Mouse (Mus musculus) Patski (cell line): ENCODE data around the gene Npff. TPM values are rescaled to one million over a fixed set of nuclear protein-coding genes. Genes with fewer than 3 reads are reported as not detected.

Source experiments
- ATAC-seq: fragments of 100-300 bp; one replicate; pipeline ENCODE4 v1.8.0; 2021
- CTCF ChIA-PET: fragments of 350-600 bp; sonication (Branson Sonifier 250); formaldehyde crosslinking; loops from one replicate; lab custom pipeline; 2022; ENCODE audit warnings: inconsistent platforms; lab: Charles Lee
- POLR2A ChIA-PET: fragments of 350-600 bp; sonication (Branson Sonifier 250); formaldehyde crosslinking; loops from one replicate; lab custom pipeline; 2022; ENCODE audit warnings: antibody characterized with exemption, inconsistent platforms; lab: Charles Lee
- DNase-seq: peaks from one replicate; pipeline ENCODE4 v3.0.0-alpha.2; 2011; ENCODE audit warnings: low read depth, low spot score
- H3K27me3 ChIP-seq: fragments of 371-371 bp; one replicate; pipeline ENCODE4 v1.5.1; 2021
- CTCF ChIP-seq: fragments of 100-300 bp; IDR thresholded peaks from one replicate; pipeline ENCODE4 v1.5.1; 2021
- in situ Hi-C: fragments of 300-500 bp; cut with MboI; formaldehyde crosslinking; loops from 3 replicates; pipeline ENCODE4 v1.11.1; 2018; ENCODE audit warnings: low pct_unique_long_range_greater_than_20kb, mixed read lengths
- polyA plus RNA-seq: library from polyadenylated mRNA; unstranded; gene quantifications from one replicate; pipeline ENCODE4 v1.2.3, GENCODE M21; 2021

The Npff gene
- polyA plus RNA-seq, 1 experiment from 2014 or later = 0.83 TPM

DNA sequence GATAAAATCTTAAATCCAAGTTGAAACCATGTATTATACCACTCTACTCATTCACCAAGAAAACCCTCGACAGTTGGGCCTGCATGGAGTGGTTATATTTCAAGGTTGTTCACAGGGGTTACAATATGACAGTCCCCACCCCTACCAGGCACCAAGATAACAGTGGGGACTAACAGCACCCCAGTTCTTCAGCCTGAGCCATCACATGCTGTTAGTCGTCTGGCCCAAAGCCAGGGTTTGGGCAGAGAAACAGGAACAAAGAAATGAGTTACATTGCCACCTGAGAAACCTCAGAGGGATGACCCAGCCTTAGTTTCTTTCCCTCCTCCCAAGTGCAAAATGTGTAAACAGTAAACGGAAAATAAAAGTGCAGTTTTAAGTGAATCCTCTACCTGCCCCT, 25.4 kb downstream of the Npff start:
- TF ChIP-seq CTCF = no peak
- CTCF ChIA-PET = no interaction called here
- DNase-seq (no peak), ATAC-seq (no peak)
- no peaks in the 10 kb centered on the region for H3K27me3 ChIP-seq
- in situ Hi-C loops = no loop called here
- POLR2A ChIA-PET = no interaction called here

DNA sequence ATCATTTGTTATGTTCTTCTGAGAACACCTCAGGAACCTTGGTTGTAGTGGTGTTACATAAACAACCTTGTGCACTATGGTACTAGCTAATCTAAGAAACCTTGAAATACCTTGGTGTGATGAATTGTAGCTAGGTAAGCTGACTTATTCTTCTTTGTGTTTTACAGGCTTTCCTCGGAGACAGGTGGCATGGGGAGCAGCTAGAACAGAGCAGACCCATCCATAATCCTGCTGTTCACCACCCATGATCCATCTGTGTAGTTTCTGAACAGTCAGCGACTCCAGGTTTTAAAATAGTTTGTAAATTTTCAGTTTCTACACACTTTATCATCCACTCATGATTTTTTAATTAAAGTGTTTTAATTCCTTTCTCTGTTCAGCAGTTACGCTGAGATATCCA, 26.4 kb downstream of the Npff start:
- H3K27me3 ChIP-seq = no peaks in the 10 kb centered on the region
- in situ Hi-C loops = no loop called here
- no peak for DNase-seq
- CTCF ChIA-PET = interaction anchor here (0.8 to 1.9 kb wide), 4 partner anchors 13 to 26 kb away, joined by 3 to 4 read pairs (median 3); partner anchors contain the start of gene Npff
- POLR2A ChIA-PET = interaction anchor here (0.8 kb wide), 1 partner anchor 10 kb away, joined by 3 read pairs; no protein-coding TSS in a partner anchor
- no peak for ATAC-seq
- no peak for TF ChIP-seq CTCF

DNA sequence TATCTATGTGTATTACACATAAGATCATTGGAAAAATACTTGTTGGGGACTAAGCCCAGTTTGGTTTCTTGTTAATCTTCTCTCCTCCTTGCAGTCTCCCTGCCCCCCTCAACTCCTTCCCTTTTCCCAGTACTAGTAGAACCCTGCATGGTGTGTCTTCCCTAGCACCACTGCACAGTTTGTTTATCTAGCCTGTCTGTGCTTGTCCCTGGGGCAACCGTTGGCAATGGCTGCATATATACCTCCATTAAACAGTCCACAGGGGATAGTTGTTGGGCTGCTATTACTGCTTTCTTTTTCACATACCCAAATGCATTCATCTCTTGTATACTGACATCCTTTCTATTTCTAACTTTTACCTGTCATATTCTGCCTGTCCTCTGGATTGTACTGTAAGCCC, 37.1 kb downstream of the Npff start:
- H3K27me3 ChIP-seq = no peaks in the 10 kb centered on the region
- in situ Hi-C loops = no loop called here
- no peak for TF ChIP-seq CTCF
- POLR2A ChIA-PET = no interaction called here
- DNase-seq (no peak), ATAC-seq (no peak)
- CTCF ChIA-PET = no interaction called here

GRCm38 (mm10) chr15:102485853-102486252, 38.9 kb downstream of the Npff start:
- ChIA-PET POLR2A (interaction anchor here (0.6 to 1.6 kb wide), 4 partner anchors 12 to 139 kb away, joined by 3 to 4 read pairs (median 4); no protein-coding TSS in a partner anchor), CTCF (no interaction called here)
- in situ Hi-C loops = no loop called here
- no peaks in the 10 kb centered on the region for H3K27me3 ChIP-seq
- DNase-seq (no peak), ATAC-seq (no peak)
- TF ChIP-seq CTCF = no peak

- POLR2A ChIA-PET = no interaction called here
- no peak for TF ChIP-seq CTCF
- no peaks in the 10 kb centered on the region for H3K27me3 ChIP-seq
- ATAC-seq (no peak), DNase-seq (no peak)
- CTCF ChIA-PET = interaction anchor here (1.4 to 2.4 kb wide), 3 partner anchors 8 to 14 kb away, joined by 4 to 8 read pairs (median 5); no protein-coding TSS in a partner anchor
- in situ Hi-C loops = no loop called here
These were observed 41.6 kb downstream of the Npff start for GRCm38 (mm10) chr15:102483136-102483535.

DNA sequence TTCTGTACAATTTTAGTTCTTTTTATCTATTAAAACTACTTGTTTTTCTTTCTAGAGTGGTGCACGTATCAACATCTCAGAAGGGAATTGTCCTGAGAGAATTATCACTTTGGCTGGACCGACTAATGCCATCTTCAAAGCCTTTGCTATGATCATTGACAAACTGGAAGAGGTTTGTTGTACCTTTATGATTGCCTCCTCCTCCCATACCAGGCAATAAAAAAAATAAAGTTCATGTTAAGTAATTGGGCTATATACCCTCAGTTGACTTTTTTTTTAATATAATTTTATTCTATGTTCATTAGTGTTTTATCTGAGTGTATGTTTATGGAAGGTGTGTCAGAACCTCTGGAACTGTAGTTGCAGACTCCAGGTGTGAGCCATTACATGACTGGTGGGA, 50.2 kb downstream of the Npff start:
- CTCF ChIA-PET = interaction anchor here (2.0 kb wide), 1 partner anchor 8 kb away, joined by 8 read pairs; no protein-coding TSS in a partner anchor
- no peak for ATAC-seq
- in situ Hi-C loops = no loop called here
- no peaks in the 10 kb centered on the region for H3K27me3 ChIP-seq
- POLR2A ChIA-PET = interaction anchor here (0.6 kb wide), 1 partner anchor 105 kb away, joined by 3 read pairs; no protein-coding TSS in a partner anchor
- TF ChIP-seq CTCF = no peak
- no peak for DNase-seq

Other genes starting within 250 kb of the Npff start
- 47.4 TPM for gene Mfsd5, start 245.5 kb downstream of the Npff start, polyA plus RNA-seq
- gene Espl1, start 228.7 kb downstream of the Npff start, polyA plus RNA-seq = 21.8 TPM
- 642 TPM for gene Pfdn5, start 198.8 kb downstream of the Npff start, polyA plus RNA-seq
- 87.1 TPM for gene Myg1, start 193.2 kb downstream of the Npff start, polyA plus RNA-seq
- 43.3 TPM for gene Aaas, start 174.2 kb downstream of the Npff start, polyA plus RNA-seq
- not detected for gene Sp7, start 157.8 kb downstream of the Npff start, polyA plus RNA-seq
- 30.6 TPM for gene Sp1, start 118.8 kb downstream of the Npff start, polyA plus RNA-seq
- not detected for gene Amhr2, start 79.6 kb downstream of the Npff start, polyA plus RNA-seq
- 167 TPM for gene Prr13, start 65.9 kb downstream of the Npff start, polyA plus RNA-seq
- 801 TPM for gene Pcbp2, start 54.4 kb downstream of the Npff start, polyA plus RNA-seq
- gene Gm10337, start 21.2 kb downstream of the Npff start, polyA plus RNA-seq = 3.6 TPM
- 41.5 TPM for gene Map3k12, start 7.9 kb downstream of the Npff start, polyA plus RNA-seq
- 51.1 TPM for gene Tarbp2, start 6.8 kb downstream of the Npff start, polyA plus RNA-seq
- gene Gm28047, start 100.1 kb upstream of the Npff start, polyA plus RNA-seq = not detected
- gene Atf7, start 100.5 kb upstream of the Npff start, polyA plus RNA-seq = 39.9 TPM
- gene Atp5g2, start 147.4 kb upstream of the Npff start, polyA plus RNA-seq = 24.7 TPM
- gene Calcoco1, start 197.2 kb upstream of the Npff start, polyA plus RNA-seq = 154 TPM